Mouse (Mus musculus): ENCODE results near the gene Polr2g. TPM values are rescaled to one million over a fixed set of nuclear protein-coding genes. Genes with fewer than 3 reads are reported as not detected.

Gene Polr2g
- polyA plus RNA-seq, 2 experiments, result 140 to 153 TPM

GRCm38 (mm10) chr19:8757471-8757998 is 40.8 kb downstream of the Polr2g start:
- Histone ChIP-seq H3K9ac (ENCODE audit: low read depth, low read length, severe bottlenecking) (peak overlapping the region; percentile 95), H3K4me1 (ENCODE audit: control insufficient read depth, insufficient read depth, low read length) (peaks cover 6% of the 10 kb centered on the region; the same call in 1 of the 2 replicates), H3K4me3 (replicated peaks; ENCODE audit: low read length) (peak overlapping the region; percentile 98), H3K27me3 (ENCODE audit: control insufficient read depth, insufficient read depth, low read length) (no peaks in the 10 kb centered on the region), H3K27ac (replicated peaks; ENCODE audit: low read depth, low read length) (peak overlapping the region; percentile 70), H3K9me3 (ENCODE audit: control insufficient read depth, low read length) (no peaks in the 10 kb centered on the region), H3K4me2 (replicated peaks; ENCODE audit: low read depth, low read length, severe bottlenecking) (peak overlapping the region; percentile 57), H3K36me3 (ENCODE audit: control insufficient read depth, insufficient read depth, low read length) (peaks cover 36% of the 10 kb centered on the region)
- DNase-seq (ENCODE audit: low spot score) (no peak), ATAC-seq (ENCODE audit: low FRiP score, low read depth) (no peak)
- WGBS, result 4% methylated on average over 14 of the region's 14 CpGs
- TF ChIP-seq POLR2A (IDR thresholded peaks at IDR 0.05; ENCODE audit: borderline replicate concordance, extremely low read depth, insufficient read depth, insufficient read length), result no peak

- H3K36me3 ChIP-seq (ENCODE audit: control insufficient read depth, insufficient read depth, low read length), result peaks cover 37% of the 10 kb centered on the region
These were observed 41.6 kb downstream of the Polr2g start, which contains the start of gene Nxf1 for GRCm38 (mm10) chr19:8756635-8757387. Gene Nxf1, plus strand, starts transcription at chr19:8757073.

GRCm38 (mm10) chr19:8755652-8756051 is 42.7 kb downstream of the Polr2g start:
- no peaks in the 10 kb centered on the region for H3K9me3 ChIP-seq (ENCODE audit: control insufficient read depth, low read length)
- peaks cover 47% of the 10 kb centered on the region for H3K36me3 ChIP-seq (ENCODE audit: control insufficient read depth, insufficient read depth, low read length)
- H3K4me3 ChIP-seq (replicated peaks; ENCODE audit: low read length), result peak overlapping the region; percentile 98; the same call in 1 of the 2 replicates
- WGBS, result 80% methylated on average over 3 of the region's 3 CpGs
- peaks cover 6% of the 10 kb centered on the region; the same call in 1 of the 2 replicates for H3K4me1 ChIP-seq (ENCODE audit: control insufficient read depth, insufficient read depth, low read length)
- TF ChIP-seq POLR2A (IDR thresholded peaks at IDR 0.05; ENCODE audit: borderline replicate concordance, extremely low read depth, insufficient read depth, insufficient read length), result no peak
- DNase-seq (ENCODE audit: low spot score) (no peak), ATAC-seq (ENCODE audit: low FRiP score, low read depth) (no peak)
- peak overlapping the region; percentile 57 for H3K4me2 ChIP-seq (replicated peaks; ENCODE audit: low read depth, low read length, severe bottlenecking)
- no peaks in the 10 kb centered on the region for H3K27me3 ChIP-seq (ENCODE audit: control insufficient read depth, insufficient read depth, low read length)
- H3K27ac ChIP-seq (replicated peaks; ENCODE audit: low read depth, low read length), result no peak overlapping the region
- no peak overlapping the region for H3K9ac ChIP-seq (ENCODE audit: low read depth, low read length, severe bottlenecking)

More at GRCm38 (mm10) chr19:8756635-8757387, 41.6 kb downstream of the Polr2g start, which contains the start of gene Nxf1:
- no peaks in the 10 kb centered on the region for H3K9me3 ChIP-seq (ENCODE audit: control insufficient read depth, low read length)
- H3K9ac ChIP-seq (ENCODE audit: low read depth, low read length, severe bottlenecking), result peak within 1 kb of the TSS; percentile 95
- peak within 1 kb of the TSS; percentile 98 for H3K4me3 ChIP-seq (replicated peaks; ENCODE audit: low read length)
- H3K4me2 ChIP-seq (replicated peaks; ENCODE audit: low read depth, low read length, severe bottlenecking), result peak within 1 kb of the TSS; percentile 57
- ATAC-seq (ENCODE audit: low FRiP score, low read depth) (peak; percentile 91), DNase-seq (ENCODE audit: low spot score) (peak; percentile 92)
- WGBS, result under 1% methylated on average over 55 of the region's 75 CpGs
- no peaks in the 10 kb centered on the region for H3K27me3 ChIP-seq (ENCODE audit: control insufficient read depth, insufficient read depth, low read length)
- TF ChIP-seq POLR2A (IDR thresholded peaks at IDR 0.05; ENCODE audit: borderline replicate concordance, extremely low read depth, insufficient read depth, insufficient read length), result 0 out of 2 replicates have a peak, but pooled peaks have one; percentile 39
- H3K4me1 ChIP-seq (ENCODE audit: control insufficient read depth, insufficient read depth, low read length), result peaks cover 6% of the 10 kb centered on the region; the same call in 1 of the 2 replicates
- peak within 1 kb of the TSS; percentile 70 for H3K27ac ChIP-seq (replicated peaks; ENCODE audit: low read depth, low read length)

DNA sequence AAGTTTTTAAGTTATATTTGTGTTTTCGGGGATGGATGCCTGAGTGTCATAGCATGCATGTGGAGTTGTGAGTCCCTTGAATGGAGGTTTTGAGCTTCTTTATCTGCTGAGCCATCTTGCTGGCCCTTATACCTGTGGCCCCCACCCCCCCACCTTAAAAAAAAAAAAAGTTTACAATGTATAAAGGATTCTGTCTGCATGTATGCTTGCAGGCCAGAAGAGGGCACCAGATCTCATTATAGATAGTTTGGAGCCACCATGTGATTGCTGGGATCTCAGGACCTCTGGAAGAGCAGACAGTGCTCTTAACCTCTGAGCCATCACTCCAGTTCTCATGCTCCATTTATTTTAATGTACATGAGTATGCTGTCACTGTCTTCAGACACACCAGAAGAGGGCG is 51.0 kb downstream of the Polr2g start:
- no peak overlapping the region for H3K4me2 ChIP-seq (replicated peaks; ENCODE audit: low read depth, low read length, severe bottlenecking)
- no peak overlapping the region for H3K27ac ChIP-seq (replicated peaks; ENCODE audit: low read depth, low read length)
- no peaks in the 10 kb centered on the region for H3K27me3 ChIP-seq (ENCODE audit: control insufficient read depth, insufficient read depth, low read length)
- H3K9ac ChIP-seq (ENCODE audit: low read depth, low read length, severe bottlenecking), result no peak overlapping the region
- H3K36me3 ChIP-seq (ENCODE audit: control insufficient read depth, insufficient read depth, low read length), result peaks cover 96% of the 10 kb centered on the region
- WGBS, result 74% methylated on average over 2 of the region's 2 CpGs
- H3K4me3 ChIP-seq (replicated peaks; ENCODE audit: low read length), result no peak overlapping the region
- no peak for TF ChIP-seq POLR2A (IDR thresholded peaks at IDR 0.05; ENCODE audit: borderline replicate concordance, extremely low read depth, insufficient read depth, insufficient read length)
- no peak for DNase-seq (ENCODE audit: low spot score)
- no peaks in the 10 kb centered on the region for H3K9me3 ChIP-seq (ENCODE audit: control insufficient read depth, low read length)
- H3K4me1 ChIP-seq (ENCODE audit: control insufficient read depth, insufficient read depth, low read length), result peaks cover 11% of the 10 kb centered on the region
- ATAC-seq (ENCODE audit: low FRiP score, low read depth), result no peak

GRCm38 (mm10) chr19:8745382-8745781 is 53.0 kb downstream of the Polr2g start:
- ATAC-seq (ENCODE audit: low FRiP score, low read depth) (no peak), DNase-seq (ENCODE audit: low spot score) (no peak)
- no peak overlapping the region for H3K4me2 ChIP-seq (replicated peaks; ENCODE audit: low read depth, low read length, severe bottlenecking)
- 96% methylated on average over 1 of the region's 1 CpGs for WGBS
- H3K9me3 ChIP-seq (ENCODE audit: control insufficient read depth, low read length), result no peaks in the 10 kb centered on the region
- no peak for TF ChIP-seq POLR2A (IDR thresholded peaks at IDR 0.05; ENCODE audit: borderline replicate concordance, extremely low read depth, insufficient read depth, insufficient read length)
- H3K4me1 ChIP-seq (ENCODE audit: control insufficient read depth, insufficient read depth, low read length), result peaks cover 17% of the 10 kb centered on the region
- H3K27ac ChIP-seq (replicated peaks; ENCODE audit: low read depth, low read length), result no peak overlapping the region
- no peaks in the 10 kb centered on the region for H3K27me3 ChIP-seq (ENCODE audit: control insufficient read depth, insufficient read depth, low read length)
- no peak overlapping the region for H3K9ac ChIP-seq (ENCODE audit: low read depth, low read length, severe bottlenecking)
- no peak overlapping the region for H3K4me3 ChIP-seq (replicated peaks; ENCODE audit: low read length)
- H3K36me3 ChIP-seq (ENCODE audit: control insufficient read depth, insufficient read depth, low read length), result peaks cover 83% of the 10 kb centered on the region

Other genes with a start within 250 kb of the Polr2g start
Only the 30 nearest of the 33 such genes appear.
- 0.62 and 1.1 TPM in 2 replicates for gene Chrm1, start 134.8 kb downstream of the Polr2g start, polyA plus RNA-seq (2012; rRNA removed)
- gene Chrm1, start 134.8 kb downstream of the Polr2g start, polyA plus RNA-seq (2014; fragmentation: Nextera tagmentation; extraction: Ambion mirVana), result 0.36 and 0.56 TPM in 2 replicates
- gene Slc3a2, start 75.2 kb downstream of the Polr2g start, polyA plus RNA-seq (2012; rRNA removed), result 111 and 123 TPM in 2 replicates
- gene Slc3a2, start 75.2 kb downstream of the Polr2g start, polyA plus RNA-seq (2014; fragmentation: Nextera tagmentation; extraction: Ambion mirVana), result 101 and 109 TPM in 2 replicates
- 66.4 and 66.6 TPM in 2 replicates for gene Wdr74, start 62.8 kb downstream of the Polr2g start, polyA plus RNA-seq (2012; rRNA removed)
- gene Wdr74, start 62.8 kb downstream of the Polr2g start, polyA plus RNA-seq (2014; fragmentation: Nextera tagmentation; extraction: Ambion mirVana), result 85.5 and 87.2 TPM in 2 replicates
- gene 1700092M07Rik, start 57.9 kb downstream of the Polr2g start, polyA plus RNA-seq (2012; rRNA removed), result 1.6 and 3.2 TPM in 2 replicates
- gene 1700092M07Rik, start 57.9 kb downstream of the Polr2g start, polyA plus RNA-seq (2014; fragmentation: Nextera tagmentation; extraction: Ambion mirVana), result 1.6 and 2.1 TPM in 2 replicates
- gene Stx5a, start 57.2 kb downstream of the Polr2g start, polyA plus RNA-seq (2012; rRNA removed), result 188 and 197 TPM in 2 replicates
- 161 and 174 TPM in 2 replicates for gene Stx5a, start 57.2 kb downstream of the Polr2g start, polyA plus RNA-seq (2014; fragmentation: Nextera tagmentation; extraction: Ambion mirVana)
- gene Nxf1, start 41.5 kb downstream of the Polr2g start, polyA plus RNA-seq (2012; rRNA removed), result 263 and 265 TPM in 2 replicates
- gene Nxf1, start 41.5 kb downstream of the Polr2g start, polyA plus RNA-seq (2014; fragmentation: Nextera tagmentation; extraction: Ambion mirVana), result 168 and 187 TPM in 2 replicates
- gene Tmem223, start 27.6 kb downstream of the Polr2g start, polyA plus RNA-seq (2012; rRNA removed), result 192 and 275 TPM in 2 replicates
- gene Tmem223, start 27.6 kb downstream of the Polr2g start, polyA plus RNA-seq (2014; fragmentation: Nextera tagmentation; extraction: Ambion mirVana), result 177 and 220 TPM in 2 replicates
- gene Tmem179b, start 24.1 kb downstream of the Polr2g start, polyA plus RNA-seq (2012; rRNA removed), result 63.5 and 97.1 TPM in 2 replicates
- gene Tmem179b, start 24.1 kb downstream of the Polr2g start, polyA plus RNA-seq (2014; fragmentation: Nextera tagmentation; extraction: Ambion mirVana), result 83.6 and 84.2 TPM in 2 replicates
- gene Taf6l, start 12.2 kb downstream of the Polr2g start, polyA plus RNA-seq (2012; rRNA removed), result 22.4 and 29.1 TPM in 2 replicates
- 21.3 and 21.8 TPM in 2 replicates for gene Taf6l, start 12.2 kb downstream of the Polr2g start, polyA plus RNA-seq (2014; fragmentation: Nextera tagmentation; extraction: Ambion mirVana)
- 3.5 and 3.9 TPM in 2 replicates for gene Zbtb3, start 4.0 kb upstream of the Polr2g start, polyA plus RNA-seq (2012; rRNA removed)
- gene Zbtb3, start 4.0 kb upstream of the Polr2g start, polyA plus RNA-seq (2014; fragmentation: Nextera tagmentation; extraction: Ambion mirVana), result 5.3 and 5.6 TPM in 2 replicates
- 48.3 and 54.3 TPM in 2 replicates for gene Ttc9c, start 20.8 kb upstream of the Polr2g start, polyA plus RNA-seq (2012; rRNA removed)
- gene Ttc9c, start 20.8 kb upstream of the Polr2g start, polyA plus RNA-seq (2014; fragmentation: Nextera tagmentation; extraction: Ambion mirVana), result 41.8 and 48.5 TPM in 2 replicates
- 59.4 and 88.6 TPM in 2 replicates for gene Hnrnpul2, start 21.4 kb upstream of the Polr2g start, polyA plus RNA-seq (2012; rRNA removed)
- gene Hnrnpul2, start 21.4 kb upstream of the Polr2g start, polyA plus RNA-seq (2014; fragmentation: Nextera tagmentation; extraction: Ambion mirVana), result 9.5 and 9.6 TPM in 2 replicates
- 0.51 and 3.0 TPM in 2 replicates for gene AC129217.1, start 31.2 kb upstream of the Polr2g start, polyA plus RNA-seq (2012; rRNA removed)
- not detected in 2 replicates for gene AC129217.1, start 31.2 kb upstream of the Polr2g start, polyA plus RNA-seq (2014; fragmentation: Nextera tagmentation; extraction: Ambion mirVana)
- gene Bscl2, start 38.9 kb upstream of the Polr2g start, polyA plus RNA-seq (2012; rRNA removed), result 48.2 and 63.5 TPM in 2 replicates
- gene Bscl2, start 38.9 kb upstream of the Polr2g start, polyA plus RNA-seq (2014; fragmentation: Nextera tagmentation; extraction: Ambion mirVana), result 50.2 and 51.3 TPM in 2 replicates
- gene Gng3, start 40.6 kb upstream of the Polr2g start, polyA plus RNA-seq (2012; rRNA removed), result 2.2 and 2.5 TPM in 2 replicates
- gene Gng3, start 40.6 kb upstream of the Polr2g start, polyA plus RNA-seq (2014; fragmentation: Nextera tagmentation; extraction: Ambion mirVana), result 4.2 and 5.0 TPM in 2 replicates
- 1.9 and 2.1 TPM in 2 replicates for gene Lrrn4cl, start 52.2 kb upstream of the Polr2g start, polyA plus RNA-seq (2012; rRNA removed)
- 0.70 and 1.6 TPM in 2 replicates for gene Lrrn4cl, start 52.2 kb upstream of the Polr2g start, polyA plus RNA-seq (2014; fragmentation: Nextera tagmentation; extraction: Ambion mirVana)
- gene Ubxn1, start 72.9 kb upstream of the Polr2g start, polyA plus RNA-seq (2012; rRNA removed), result 84.2 and 127 TPM in 2 replicates
- 154 and 166 TPM in 2 replicates for gene Ubxn1, start 72.9 kb upstream of the Polr2g start, polyA plus RNA-seq (2014; fragmentation: Nextera tagmentation; extraction: Ambion mirVana)
- 33.9 and 51.3 TPM in 2 replicates for gene Uqcc3, start 82.3 kb upstream of the Polr2g start, polyA plus RNA-seq (2012; rRNA removed)
- 65.9 and 70.1 TPM in 2 replicates for gene Uqcc3, start 82.3 kb upstream of the Polr2g start, polyA plus RNA-seq (2014; fragmentation: Nextera tagmentation; extraction: Ambion mirVana)
- 6.0 and 6.1 TPM in 2 replicates for gene Lbhd1, start 85.2 kb upstream of the Polr2g start, polyA plus RNA-seq (2012; rRNA removed)
- 59.6 and 70.0 TPM in 2 replicates for gene Lbhd1, start 85.2 kb upstream of the Polr2g start, polyA plus RNA-seq (2014; fragmentation: Nextera tagmentation; extraction: Ambion mirVana)
- not detected in 2 replicates for gene Gm49403, start 85.4 kb upstream of the Polr2g start, polyA plus RNA-seq (2012; rRNA removed)
- not detected in 2 replicates for gene Gm49403, start 85.4 kb upstream of the Polr2g start, polyA plus RNA-seq (2014; fragmentation: Nextera tagmentation; extraction: Ambion mirVana)
- gene 1810009A15Rik, start 90.3 kb upstream of the Polr2g start, polyA plus RNA-seq (2012; rRNA removed), result 50.1 and 92.1 TPM in 2 replicates
- gene 1810009A15Rik, start 90.3 kb upstream of the Polr2g start, polyA plus RNA-seq (2014; fragmentation: Nextera tagmentation; extraction: Ambion mirVana), result 80.2 and 87.6 TPM in 2 replicates
- gene Gm49416, start 90.3 kb upstream of the Polr2g start, polyA plus RNA-seq (2012; rRNA removed), result 0.38 TPM in 1 of 2 replicates, not detected in the other
- gene Gm49416, start 90.3 kb upstream of the Polr2g start, polyA plus RNA-seq (2014; fragmentation: Nextera tagmentation; extraction: Ambion mirVana), result 0.50 TPM in 1 of 2 replicates, not detected in the other
- 34.5 and 46.5 TPM in 2 replicates for gene Ints5, start 94.4 kb upstream of the Polr2g start, polyA plus RNA-seq (2012; rRNA removed)
- 33.4 and 36.6 TPM in 2 replicates for gene Ints5, start 94.4 kb upstream of the Polr2g start, polyA plus RNA-seq (2014; fragmentation: Nextera tagmentation; extraction: Ambion mirVana)
- 212 and 265 TPM in 2 replicates for gene Ganab, start 99.5 kb upstream of the Polr2g start, polyA plus RNA-seq (2012; rRNA removed)
- gene Ganab, start 99.5 kb upstream of the Polr2g start, polyA plus RNA-seq (2014; fragmentation: Nextera tagmentation; extraction: Ambion mirVana), result 91.7 and 99.6 TPM in 2 replicates
- gene B3gat3, start 121.8 kb upstream of the Polr2g start, polyA plus RNA-seq (2012; rRNA removed), result 116 and 142 TPM in 2 replicates
- gene B3gat3, start 121.8 kb upstream of the Polr2g start, polyA plus RNA-seq (2014; fragmentation: Nextera tagmentation; extraction: Ambion mirVana), result 39.7 and 43.0 TPM in 2 replicates
- 5.2 and 7.1 TPM in 2 replicates for gene Rom1, start 130.8 kb upstream of the Polr2g start, polyA plus RNA-seq (2012; rRNA removed)
- gene Rom1, start 130.8 kb upstream of the Polr2g start, polyA plus RNA-seq (2014; fragmentation: Nextera tagmentation; extraction: Ambion mirVana), result 2.0 and 2.4 TPM in 2 replicates
- 62.1 and 74.9 TPM in 2 replicates for gene Eml3, start 131.0 kb upstream of the Polr2g start, polyA plus RNA-seq (2012; rRNA removed)
- gene Eml3, start 131.0 kb upstream of the Polr2g start, polyA plus RNA-seq (2014; fragmentation: Nextera tagmentation; extraction: Ambion mirVana), result 21.5 and 25.2 TPM in 2 replicates
- 63.4 and 76.5 TPM in 2 replicates for gene Mta2, start 143.3 kb upstream of the Polr2g start, polyA plus RNA-seq (2012; rRNA removed)
- 43.8 and 47.2 TPM in 2 replicates for gene Mta2, start 143.3 kb upstream of the Polr2g start, polyA plus RNA-seq (2014; fragmentation: Nextera tagmentation; extraction: Ambion mirVana)
- 28.6 and 33.6 TPM in 2 replicates for gene Tut1, start 155.3 kb upstream of the Polr2g start, polyA plus RNA-seq (2012; rRNA removed)
- gene Tut1, start 155.3 kb upstream of the Polr2g start, polyA plus RNA-seq (2014; fragmentation: Nextera tagmentation; extraction: Ambion mirVana), result 27.6 and 29.2 TPM in 2 replicates
- gene Eef1g, start 168.5 kb upstream of the Polr2g start, polyA plus RNA-seq (2012; rRNA removed), result 530 and 577 TPM in 2 replicates
- 499 and 500 TPM in 2 replicates for gene Eef1g, start 168.5 kb upstream of the Polr2g start, polyA plus RNA-seq (2014; fragmentation: Nextera tagmentation; extraction: Ambion mirVana)